8 mouse cellular contexts compared by ENCODE assay signal in genomic region chr15:96287976-96288835, GRCm38 (mm10). TPM values are rescaled to one million over a fixed set of nuclear protein-coding genes. Genes with fewer than 3 reads are reported as not detected.
DNase-seq lines count a peak whose midpoint lies in the region; ATAC-seq and TF ChIP-seq lines count a peak whose summit lies in the region.

No protein-coding gene starts in this region.

- peak overlapping the region; percentile 82 for H3K4me2 ChIP-seq in limb, embryonic 14.5 days (replicated peaks; ENCODE audit: low read depth, low read length, severe bottlenecking)
- H3K4me2 ChIP-seq in stomach, embryonic 16.5 days (ENCODE audit: low read depth, low read length) = peak overlapping the region; percentile 95

- peak overlapping the region; percentile 100 for H3K4me3 ChIP-seq in kidney, adult 2 months (ENCODE audit: insufficient read depth, low read depth, low read length)
- peak overlapping the region; percentile 92 for H3K4me3 ChIP-seq in limb, embryonic 14.5 days (replicated peaks; ENCODE audit: low read length)
- peak overlapping the region; percentile 91 for H3K4me3 ChIP-seq in stomach, embryonic 16.5 days (replicated peaks; ENCODE audit: low read length)

- peak overlapping the region; percentile 99 for H3K9ac ChIP-seq in limb, embryonic 14.5 days (ENCODE audit: low read depth, low read length, severe bottlenecking)
- H3K9ac ChIP-seq in stomach, embryonic 16.5 days (ENCODE audit: low read length) = peak overlapping the region; percentile 100

- H3K27ac ChIP-seq in kidney, adult 2 months (ENCODE audit: insufficient read depth, low read depth, low read length) = peak overlapping the region; percentile 100
- H3K27ac ChIP-seq in limb, embryonic 14.5 days (replicated peaks; ENCODE audit: low read depth, low read length) = peak overlapping the region; percentile 100
- peak overlapping the region; percentile 100 for H3K27ac ChIP-seq in stomach, embryonic 16.5 days (ENCODE audit: low read length)

- ATAC-seq in limb, embryonic 14.5 days (ENCODE audit: low FRiP score, low read depth) = no peak
- ATAC-seq in stomach, embryonic 16.5 days (ENCODE audit: insufficient read depth, low FRiP score) = no peak

- TF ChIP-seq CTCF in kidney, adult 2 months (conservative IDR thresholded peaks at IDR 0.05; ENCODE audit: insufficient read depth, insufficient read length, low read depth, low read length) = no peak

- no peak for TF ChIP-seq POLR2A in kidney, adult 2 months (IDR thresholded peaks at IDR 0.05; ENCODE audit: low read depth, low read length)
- TF ChIP-seq POLR2A in limb, embryonic 14.5 days (IDR thresholded peaks at IDR 0.05; ENCODE audit: borderline replicate concordance, extremely low read depth, insufficient read depth, insufficient read length) = no peak; the same call in 1 of the 2 replicates

- peaks cover 7% of the 10 kb centered on the region; the same call in 1 of the 2 replicates for H3K4me1 ChIP-seq in kidney, adult 2 months (ENCODE audit: control insufficient read depth, insufficient read depth, low read length)
- peaks cover 16% of the 10 kb centered on the region for H3K4me1 ChIP-seq in limb, embryonic 14.5 days (ENCODE audit: control insufficient read depth, insufficient read depth, low read length)
- peaks cover 12% of the 10 kb centered on the region for H3K4me1 ChIP-seq in stomach, embryonic 16.5 days (ENCODE audit: control insufficient read depth, insufficient read depth, low read length)

- no peaks in the 10 kb centered on the region for H3K9me3 ChIP-seq in limb, embryonic 14.5 days (ENCODE audit: control insufficient read depth, low read length)
- H3K9me3 ChIP-seq in stomach, embryonic 16.5 days (replicated peaks; ENCODE audit: control insufficient read depth, low read length) = no peaks in the 10 kb centered on the region

- no peaks in the 10 kb centered on the region for H3K27me3 ChIP-seq in kidney, adult 2 months (replicated peaks; ENCODE audit: control insufficient read depth, insufficient read depth, low read length)
- H3K27me3 ChIP-seq in limb, embryonic 14.5 days (ENCODE audit: control insufficient read depth, insufficient read depth, low read length) = no peaks in the 10 kb centered on the region
- H3K27me3 ChIP-seq in stomach, embryonic 16.5 days (ENCODE audit: control insufficient read depth, insufficient read depth, low read length) = no peaks in the 10 kb centered on the region

- 4% methylated on average over 85 of the region's 97 CpGs for WGBS in kidney, adult 2 months
- under 1% methylated on average over 53 of the region's 97 CpGs for WGBS in limb, embryonic 14.5 days
- under 1% methylated on average over 95 of the region's 97 CpGs for WGBS in stomach, embryonic 16.5 days

- DNase-seq in layer of hippocampus, adult 11-12 months (ENCODE audit: low spot score) = peak; percentile 32
- no peak for DNase-seq in layer of hippocampus, adult 9-10 months (ENCODE audit: low spot score)
- DNase-seq in embryo, embryonic 11 days = peak; percentile 71
- peak; percentile 64 to 81 for DNase-seq in heart, adult 18-20 months
- DNase-seq in kidney, adult 2 months = peak; percentile 61
- DNase-seq in limb, embryonic 14.5 days (ENCODE audit: low spot score) = no peak
- DNase-seq in natural killer cell, adult 2 months (ENCODE audit: low spot score in 2 of 2) = peak; percentile 41 to 46

- H3K36me3 ChIP-seq in kidney, adult 2 months (ENCODE audit: control insufficient read depth, insufficient read depth, low read length) = no peaks in the 10 kb centered on the region
- peaks cover 9% of the 10 kb centered on the region for H3K36me3 ChIP-seq in limb, embryonic 14.5 days (ENCODE audit: control insufficient read depth, insufficient read depth, low read length)
- H3K36me3 ChIP-seq in stomach, embryonic 16.5 days (ENCODE audit: control insufficient read depth, insufficient read depth, low read length) = no peaks in the 10 kb centered on the region

RNA-seq across cellular contexts. Expression of gene Arid2, which starts 0.9 kb away (rescaled TPM):
- total RNA-seq in heart, adult 18-20 months (2021) = 10 to 100 TPM; 17.9 to 19.3 TPM
- 11.5 and 11.8 TPM in 2 replicates for polyA plus RNA-seq in kidney, adult 2 months (2012; rRNA removed)
- polyA plus RNA-seq in limb, embryonic 14.5 days (2012; rRNA removed) = 30.9 and 35.9 TPM in 2 replicates
- 28.7 and 32.7 TPM in 2 replicates for polyA plus RNA-seq in limb, embryonic 14.5 days (2014; fragmentation: Nextera tagmentation; extraction: Ambion mirVana)
- 17.1 and 19.7 TPM in 2 replicates for polyA plus RNA-seq in stomach, embryonic 16.5 days (2015; fragmentation: Nextera tagmentation; extraction: Ambion mirVana)

Comparison
In these comparisons a context has a peak if more than half of its experiments do, and no peak if none do; other contexts are left out.
1. DNase-seq: peak in layer of hippocampus, adult 11-12 months (single experiment), embryo, embryonic 11 days (single experiment), heart, adult 18-20 months (2 of 2), kidney, adult 2 months (single experiment) and natural killer cell, adult 2 months (2 of 2); none in layer of hippocampus, adult 9-10 months (single experiment) and limb, embryonic 14.5 days (single experiment).
2. Peak in every context shown above with its lines, with median percentiles within 50 percentile points of each other: H3K27ac ChIP-seq and H3K4me3 ChIP-seq.